Mouse (Mus musculus) hindbrain, embryonic 13.5 days (tissue): ENCODE results near the gene Tspan2. TPM values are rescaled to one million over a fixed set of nuclear protein-coding genes. Genes with fewer than 3 reads are reported as not detected.

Source experiments
- ATAC-seq: fragments of 200-750 bp; cut with Nextera tagmentation; 2 replicates; pipeline ENCODE4 v1.8.0; 2017; ENCODE audit warnings: moderate TSS enrichment; ENCODE audit not compliant: low FRiP score
- H3K27ac ChIP-seq: fragments of 300-500 bp; sonication (generic); 2 replicates; pipeline ENCODE4 v1.5.1; 2015; ENCODE audit warnings: inconsistent platforms, mild to moderate bottlenecking, moderate library complexity
- H3K27me3 ChIP-seq: fragments of 300-500 bp; sonication (generic); 2 replicates; pipeline ENCODE4 v1.6.1; 2015; ENCODE audit warnings: mild to moderate bottlenecking, inconsistent platforms
- H3K36me3 ChIP-seq: fragments of 300-500 bp; sonication (generic); 2 replicates; pipeline ENCODE4 v1.6.1; 2015; ENCODE audit warnings: mild to moderate bottlenecking, inconsistent platforms
- H3K4me1 ChIP-seq: fragments of 300-500 bp; sonication (generic); replicated peaks from 2 replicates; pipeline ENCODE4 v1.6.1; 2015; ENCODE audit warnings: inconsistent platforms
- H3K4me2 ChIP-seq: fragments of 300-500 bp; sonication (generic); 2 replicates; pipeline ENCODE4 v1.6.1; 2015; ENCODE audit warnings: inconsistent platforms, mild to moderate bottlenecking, moderate library complexity
- H3K4me3 ChIP-seq: fragments of 300-500 bp; sonication (generic); 2 replicates; pipeline ENCODE4 v1.5.1; 2015; ENCODE audit warnings: mild to moderate bottlenecking, inconsistent platforms
- H3K9ac ChIP-seq: fragments of 300-500 bp; sonication (generic); 2 replicates; pipeline ENCODE4 v1.6.1; 2015; ENCODE audit warnings: mild to moderate bottlenecking, inconsistent platforms
- H3K9me3 ChIP-seq: fragments of 300-500 bp; sonication (generic); 2 replicates; pipeline ENCODE4 v1.6.1; 2016; ENCODE audit warnings: inconsistent platforms
- WGBS: fragments of 180-500 bp; shearing (Covaris S2); methylation state at CpG from one replicate; pipeline ENCODE4 v1.1.7; 2015; 5-methylcytosine and 5-hydroxymethylcytosine counted together
- polyA plus RNA-seq: library from polyadenylated mRNA; unstranded; fragments of >200 nt; fragmentation: Nextera tagmentation; extraction: Ambion mirVana; gene quantifications from 2 replicates; pipeline ENCODE4 v1.2.1, GENCODE M21; 2015

Gene Tspan2
- polyA plus RNA-seq, 1 experiment from 2014 or later, result 8.6 TPM

GRCm38 (mm10) chr3:102737106-102737505, 2.8 kb downstream of the Tspan2 start:
- Histone ChIP-seq H3K9me3 (no peaks in the 10 kb centered on the region), H3K27me3 (no peaks in the 10 kb centered on the region), H3K27ac (no peak overlapping the region), H3K9ac (no peak overlapping the region), H3K36me3 (no peaks in the 10 kb centered on the region), H3K4me3 (no peak overlapping the region), H3K4me2 (no peak overlapping the region), H3K4me1 (peaks cover 21% of the 10 kb centered on the region)
- ATAC-seq, result no peak
- WGBS, result 81% methylated on average over 6 of the region's 6 CpGs

- no peak for ATAC-seq
- Histone ChIP-seq H3K9ac (no peak overlapping the region), H3K4me2 (no peak overlapping the region), H3K27ac (peak overlapping the region; percentile 19; the same call in 1 of the 2 replicates), H3K36me3 (no peaks in the 10 kb centered on the region), H3K9me3 (no peaks in the 10 kb centered on the region), H3K4me1 (peaks cover 28% of the 10 kb centered on the region), H3K27me3 (no peaks in the 10 kb centered on the region), H3K4me3 (no peak overlapping the region)
- WGBS, result 86% methylated on average over 10 of the region's 10 CpGs
These were observed 4.0 kb downstream of the Tspan2 start for GRCm38 (mm10) chr3:102738161-102738901.

GRCm38 (mm10) chr3:102738926-102739325, 4.6 kb downstream of the Tspan2 start:
- no peaks in the 10 kb centered on the region for H3K36me3 ChIP-seq
- no peak overlapping the region for H3K4me3 ChIP-seq
- H3K27me3 ChIP-seq, result no peaks in the 10 kb centered on the region
- no peak overlapping the region for H3K9ac ChIP-seq
- no peak overlapping the region for H3K4me2 ChIP-seq
- H3K27ac ChIP-seq, result no peak overlapping the region
- ATAC-seq, result no peak
- 66% methylated on average over 6 of the region's 6 CpGs for WGBS
- H3K9me3 ChIP-seq, result no peaks in the 10 kb centered on the region
- peaks cover 31% of the 10 kb centered on the region for H3K4me1 ChIP-seq

DNA sequence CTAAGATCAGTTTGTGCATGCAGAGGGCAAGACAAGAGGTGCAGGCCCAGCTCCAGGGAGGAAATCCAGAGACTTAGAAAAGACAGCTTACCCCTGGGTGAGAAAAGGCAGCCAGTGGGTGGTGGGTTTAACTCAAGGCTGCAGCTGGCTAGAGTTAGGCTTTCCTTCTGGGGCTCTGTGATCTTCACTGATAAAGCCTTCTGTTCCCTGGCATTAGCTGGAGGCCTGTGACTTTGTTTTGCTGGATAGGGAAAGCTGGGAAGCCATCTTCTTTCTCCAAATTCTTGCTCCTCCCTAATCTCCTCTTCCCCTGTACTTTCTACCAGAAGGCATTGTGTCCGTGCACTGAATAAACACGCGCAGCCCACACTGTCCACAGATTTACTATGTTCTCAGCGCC, 8.4 kb downstream of the Tspan2 start:
- Histone ChIP-seq H3K9ac (no peak overlapping the region), H3K27ac (no peak overlapping the region), H3K36me3 (no peaks in the 10 kb centered on the region), H3K9me3 (no peaks in the 10 kb centered on the region), H3K4me1 (peaks cover 30% of the 10 kb centered on the region), H3K4me3 (no peak overlapping the region), H3K4me2 (no peak overlapping the region), H3K27me3 (no peaks in the 10 kb centered on the region)
- 73% methylated on average over 4 of the region's 4 CpGs for WGBS
- no peak for ATAC-seq

GRCm38 (mm10) chr3:102743202-102743601, 8.9 kb downstream of the Tspan2 start:
- ATAC-seq, result peak; percentile 51; the same call in 1 of the 2 replicates
- H3K27ac ChIP-seq, result no peak overlapping the region
- no peaks in the 10 kb centered on the region for H3K36me3 ChIP-seq
- 55% methylated on average over 4 of the region's 4 CpGs for WGBS
- no peak overlapping the region for H3K9ac ChIP-seq
- H3K27me3 ChIP-seq, result no peaks in the 10 kb centered on the region
- peaks cover 31% of the 10 kb centered on the region for H3K4me1 ChIP-seq
- H3K4me2 ChIP-seq, result no peak overlapping the region
- no peaks in the 10 kb centered on the region for H3K9me3 ChIP-seq
- H3K4me3 ChIP-seq, result no peak overlapping the region

GRCm38 (mm10) chr3:102743781-102744471, 9.6 kb downstream of the Tspan2 start:
- Histone ChIP-seq H3K4me3 (no peak overlapping the region), H3K27ac (peak overlapping the region; percentile 5; the same call in 1 of the 2 replicates), H3K9ac (no peak overlapping the region), H3K9me3 (no peaks in the 10 kb centered on the region), H3K4me1 (peaks cover 31% of the 10 kb centered on the region), H3K4me2 (no peak overlapping the region), H3K27me3 (no peaks in the 10 kb centered on the region), H3K36me3 (no peaks in the 10 kb centered on the region)
- no peak for ATAC-seq
- WGBS, result 69% methylated on average over 9 of the region's 9 CpGs

DNA sequence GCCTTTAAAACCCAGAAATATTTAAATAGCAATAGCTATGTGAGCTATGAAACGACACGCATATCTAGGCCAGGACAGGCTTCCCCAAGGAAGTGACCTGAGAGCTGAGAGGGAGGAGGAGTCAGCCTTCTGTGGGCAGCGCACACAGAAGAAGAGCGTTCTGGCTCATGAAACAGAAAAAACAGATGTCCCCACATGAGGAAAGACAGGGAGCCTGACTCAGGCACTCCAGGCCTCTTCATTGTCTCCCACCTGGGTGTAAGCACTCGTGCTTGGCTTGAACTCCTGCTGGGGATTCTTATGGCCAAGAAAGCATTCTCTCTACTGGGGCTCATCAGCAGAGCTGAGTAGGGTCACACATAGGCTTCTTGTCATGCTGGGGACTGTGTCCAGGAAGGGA, 10.3 kb downstream of the Tspan2 start:
- H3K27ac ChIP-seq, result peak overlapping the region; percentile 50; the same call in 1 of the 2 replicates
- no peaks in the 10 kb centered on the region for H3K27me3 ChIP-seq
- 34% methylated on average over 5 of the region's 5 CpGs for WGBS
- no peak overlapping the region for H3K4me3 ChIP-seq
- no peak for ATAC-seq
- peaks cover 31% of the 10 kb centered on the region for H3K4me1 ChIP-seq
- no peak overlapping the region for H3K4me2 ChIP-seq
- no peaks in the 10 kb centered on the region for H3K9me3 ChIP-seq
- H3K36me3 ChIP-seq, result no peaks in the 10 kb centered on the region
- no peak overlapping the region for H3K9ac ChIP-seq

GRCm38 (mm10) chr3:102746174-102746573, 11.8 kb downstream of the Tspan2 start:
- H3K4me1 ChIP-seq, result peaks cover 31% of the 10 kb centered on the region
- no peak for ATAC-seq
- H3K9ac ChIP-seq, result no peak overlapping the region
- no peak overlapping the region for H3K4me3 ChIP-seq
- 91% methylated on average over 4 of the region's 4 CpGs for WGBS
- no peaks in the 10 kb centered on the region for H3K27me3 ChIP-seq
- no peak overlapping the region for H3K4me2 ChIP-seq
- H3K27ac ChIP-seq, result no peak overlapping the region
- H3K36me3 ChIP-seq, result peaks cover 11% of the 10 kb centered on the region
- H3K9me3 ChIP-seq, result no peaks in the 10 kb centered on the region

- no peak overlapping the region for H3K4me2 ChIP-seq
- no peak for ATAC-seq
- peaks cover 27% of the 10 kb centered on the region for H3K4me1 ChIP-seq
- 68% methylated on average over 3 of the region's 3 CpGs for WGBS
- H3K4me3 ChIP-seq, result no peak overlapping the region
- H3K9ac ChIP-seq, result no peak overlapping the region
- peaks cover 26% of the 10 kb centered on the region for H3K36me3 ChIP-seq
- H3K27ac ChIP-seq, result no peak overlapping the region
- no peaks in the 10 kb centered on the region for H3K9me3 ChIP-seq
- H3K27me3 ChIP-seq, result no peaks in the 10 kb centered on the region
These were observed 13.7 kb downstream of the Tspan2 start for GRCm38 (mm10) chr3:102748038-102748437.

DNA sequence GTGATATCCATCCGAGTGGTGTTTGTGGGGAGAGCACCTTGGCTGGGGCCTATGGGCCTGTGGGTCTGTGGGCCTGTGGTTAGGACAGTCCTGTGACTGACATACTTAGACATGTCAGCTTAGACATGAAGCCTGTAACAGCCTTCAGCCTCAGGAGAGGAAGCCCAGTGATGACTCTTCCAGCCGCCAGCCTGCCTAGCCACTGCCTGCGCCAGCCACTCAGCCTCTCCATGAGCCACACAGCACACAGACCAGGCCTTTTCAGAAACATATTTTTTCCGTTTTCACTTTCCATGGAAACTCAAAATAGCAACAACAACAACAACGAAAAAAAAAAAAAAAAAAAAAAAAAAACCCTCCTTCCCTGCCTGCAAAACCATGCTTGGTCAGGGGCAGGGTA, 14.4 kb downstream of the Tspan2 start:
- H3K27me3 ChIP-seq, result no peaks in the 10 kb centered on the region
- peaks cover 30% of the 10 kb centered on the region for H3K36me3 ChIP-seq
- H3K4me1 ChIP-seq, result peaks cover 21% of the 10 kb centered on the region
- 86% methylated on average over 5 of the region's 5 CpGs for WGBS
- no peak for ATAC-seq
- no peak overlapping the region for H3K27ac ChIP-seq
- H3K9ac ChIP-seq, result no peak overlapping the region
- no peaks in the 10 kb centered on the region for H3K9me3 ChIP-seq
- no peak overlapping the region for H3K4me2 ChIP-seq
- H3K4me3 ChIP-seq, result no peak overlapping the region

DNA sequence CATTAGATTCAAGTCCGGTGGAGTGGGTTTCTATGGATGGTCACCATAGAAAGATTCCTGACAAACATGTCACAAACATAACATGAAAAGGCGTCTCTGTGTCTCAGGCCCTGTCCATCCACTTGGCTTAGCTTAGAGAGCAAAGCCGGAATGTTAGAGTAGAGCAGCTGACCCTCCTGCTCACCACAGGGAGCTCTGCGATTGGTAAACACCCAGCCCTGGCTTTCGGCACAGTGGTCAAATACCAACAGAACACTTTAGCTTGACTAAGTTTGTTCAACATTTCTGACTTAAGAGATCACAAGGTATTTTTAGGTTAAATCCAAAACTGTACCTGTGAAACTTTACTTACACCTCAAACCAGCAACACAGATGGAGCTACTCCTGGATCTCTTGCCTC, 16.8 kb downstream of the Tspan2 start:
- H3K27me3 ChIP-seq, result no peaks in the 10 kb centered on the region
- H3K4me2 ChIP-seq, result no peak overlapping the region
- ATAC-seq, result no peak
- 87% methylated on average over 5 of the region's 5 CpGs for WGBS
- H3K27ac ChIP-seq, result no peak overlapping the region
- peaks cover 8% of the 10 kb centered on the region; the same call in 1 of the 2 replicates for H3K4me1 ChIP-seq
- H3K4me3 ChIP-seq, result no peak overlapping the region
- peaks cover 30% of the 10 kb centered on the region for H3K36me3 ChIP-seq
- H3K9ac ChIP-seq, result no peak overlapping the region
- H3K9me3 ChIP-seq, result no peaks in the 10 kb centered on the region

DNA sequence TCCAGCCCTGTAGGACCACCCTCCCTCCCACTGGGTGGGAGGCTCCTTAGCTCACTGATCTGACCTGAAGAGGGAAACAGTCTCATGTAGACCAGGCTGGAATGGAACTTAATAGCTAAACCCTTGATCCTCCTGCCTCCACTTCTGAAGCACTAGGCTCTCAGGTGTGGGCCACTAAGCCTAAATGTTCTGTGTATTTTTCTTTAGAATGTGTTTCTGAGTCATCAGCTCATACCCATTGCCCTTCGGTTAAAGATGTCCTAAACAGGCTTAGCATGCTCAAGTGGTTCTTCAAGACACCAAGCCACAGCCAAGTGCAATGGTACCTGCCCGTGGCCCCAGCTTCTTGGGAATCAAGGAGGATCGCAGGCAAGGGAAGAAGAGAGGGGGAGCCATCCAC, 17.2 kb downstream of the Tspan2 start:
- H3K4me1 ChIP-seq, result peaks cover 8% of the 10 kb centered on the region; the same call in 1 of the 2 replicates
- no peak for ATAC-seq
- peaks cover 30% of the 10 kb centered on the region for H3K36me3 ChIP-seq
- H3K27me3 ChIP-seq, result no peaks in the 10 kb centered on the region
- no peaks in the 10 kb centered on the region for H3K9me3 ChIP-seq
- WGBS, result 81% methylated on average over 3 of the region's 3 CpGs
- H3K27ac ChIP-seq, result no peak overlapping the region
- no peak overlapping the region for H3K4me3 ChIP-seq
- H3K4me2 ChIP-seq, result no peak overlapping the region
- no peak overlapping the region for H3K9ac ChIP-seq

DNA sequence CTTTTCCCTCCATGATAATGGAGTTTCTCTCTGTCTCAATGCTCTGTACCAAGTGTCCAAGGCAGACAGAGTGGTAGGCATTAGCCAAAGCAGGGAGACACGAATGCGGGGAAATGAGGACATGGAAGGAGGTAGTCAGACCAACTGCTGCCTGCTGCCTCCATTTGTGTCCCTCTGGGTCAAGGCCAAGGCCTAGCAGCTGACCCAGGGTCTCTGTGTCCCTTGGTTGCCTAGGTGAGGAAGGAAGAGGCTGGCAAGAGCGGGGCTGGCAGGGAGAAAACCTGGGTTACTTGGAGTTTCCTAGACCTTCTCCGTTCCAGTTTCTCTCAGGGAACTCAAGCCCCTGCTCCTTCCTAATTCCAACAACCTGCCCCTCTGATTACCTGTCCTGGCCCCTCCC, 17.7 kb downstream of the Tspan2 start:
- Histone ChIP-seq H3K4me2 (no peak overlapping the region), H3K4me1 (peaks cover 5% of the 10 kb centered on the region; the same call in 1 of the 2 replicates), H3K27me3 (no peaks in the 10 kb centered on the region), H3K4me3 (no peak overlapping the region), H3K9ac (no peak overlapping the region), H3K27ac (no peak overlapping the region), H3K36me3 (peaks cover 30% of the 10 kb centered on the region), H3K9me3 (no peaks in the 10 kb centered on the region)
- no peak for ATAC-seq
- 93% methylated on average over 4 of the region's 4 CpGs for WGBS
